Mouse (Mus musculus) testis, adult 2 months (tissue): ENCODE data around the gene Plpp7. TPM values are rescaled to one million over a fixed set of nuclear protein-coding genes. Genes with fewer than 3 reads are reported as not detected.

ENCODE experiments used
- H3K27ac ChIP-seq: fragments of 200-500 bp; 2 replicates; pipeline ENCODE4 v1.5.1; 2012; ENCODE audit warnings: low read depth, low read length; ENCODE audit not compliant: control insufficient read depth, insufficient read depth
- H3K27me3 ChIP-seq: fragments of 200-500 bp; 2 replicates; pipeline ENCODE4 v1.6.1; 2012; ENCODE audit warnings: mild to moderate bottlenecking, low read length, moderate library complexity; ENCODE audit not compliant: control insufficient read depth, insufficient read depth
- H3K36me3 ChIP-seq: fragments of 200-500 bp; 2 replicates; pipeline ENCODE4 v1.6.1; 2012; ENCODE audit warnings: mild to moderate bottlenecking, low read length; ENCODE audit not compliant: control insufficient read depth, insufficient read depth
- H3K4me1 ChIP-seq: fragments of 200-500 bp; 2 replicates; pipeline ENCODE4 v1.6.1; 2012; ENCODE audit warnings: low read length; ENCODE audit not compliant: control insufficient read depth, insufficient read depth
- H3K4me3 ChIP-seq: fragments of 200-500 bp; 2 replicates; pipeline ENCODE4 v1.5.1; 2012; ENCODE audit warnings: low read depth, mild to moderate bottlenecking, low read length, moderate library complexity, mixed read lengths; ENCODE audit not compliant: control insufficient read depth
- CTCF ChIP-seq: fragments of 200-500 bp; IDR thresholded peaks from 2 replicates; pipeline ENCODE4 v1.5.1; 2012; ENCODE audit warnings: low read depth, mild to moderate bottlenecking, inconsistent platforms, low read length, moderate library complexity; ENCODE audit not compliant: control insufficient read depth, insufficient read depth, insufficient replicate concordance
- POLR2A ChIP-seq: fragments of 200-500 bp; IDR thresholded peaks from 2 replicates; pipeline ENCODE4 v1.6.1; 2012; ENCODE audit warnings: low read depth, mild to moderate bottlenecking, inconsistent platforms, low read length, moderate library complexity; ENCODE audit not compliant: control insufficient read depth
- polyA plus RNA-seq: library from polyadenylated mRNA; depleted of rRNA; stranded (reverse); fragments of >200 nt; gene quantifications from 2 replicates; pipeline ENCODE4 v1.2.3, GENCODE M21; 2012; rRNA removed

The Plpp7 gene
- polyA plus RNA-seq: 4.6 and 4.7 TPM in 2 replicates

DNA sequence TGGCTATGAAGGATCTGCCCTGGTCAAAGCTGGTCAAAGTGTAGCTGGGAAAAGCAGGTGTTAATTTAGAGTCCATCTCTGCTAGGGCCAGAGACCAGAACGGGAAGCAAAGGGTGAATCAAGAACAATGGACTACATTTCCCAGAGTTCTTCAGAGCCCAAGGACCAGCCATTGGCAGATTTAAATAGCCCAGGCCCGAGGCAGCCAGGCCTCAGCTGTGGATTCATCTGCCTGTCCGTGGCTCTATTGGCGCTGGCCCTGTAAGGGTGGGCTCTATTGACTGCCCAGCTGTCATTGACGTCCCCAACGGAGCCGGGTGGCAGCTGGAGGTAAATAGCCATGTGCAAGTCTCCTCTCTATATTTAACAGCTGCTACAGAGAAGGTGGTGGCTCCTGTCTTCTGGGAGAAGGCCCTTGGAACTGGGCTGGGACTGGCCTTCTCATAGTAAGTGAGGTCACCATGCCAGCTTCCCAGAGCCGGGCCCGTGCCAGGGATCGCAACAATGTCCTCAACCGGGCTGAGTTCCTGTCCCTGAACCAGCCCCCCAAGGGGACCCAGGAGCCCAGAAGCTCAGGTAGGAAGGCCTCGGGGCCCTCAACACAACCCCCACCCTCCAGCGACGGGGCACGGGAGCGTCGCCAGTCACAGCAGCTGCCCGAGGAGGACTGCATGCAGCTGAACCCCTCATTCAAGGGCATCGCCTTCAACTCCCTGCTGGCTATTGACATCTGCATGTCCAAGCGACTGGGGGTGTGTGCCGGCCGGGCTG, at the start of gene Plpp7:
Gene Plpp7 (plus strand): TSS at position 178 of the 771 bp plus-strand sequence.
- no peak for TF ChIP-seq CTCF
- TF ChIP-seq POLR2A: 0 out of 2 replicates have a peak, but pooled peaks have one; percentile 41
- peak within 1 kb of the TSS; percentile 17 for H3K4me3 ChIP-seq
- no peaks in the 10 kb centered on the region for H3K36me3 ChIP-seq
- no peaks in the 10 kb centered on the region for H3K27me3 ChIP-seq
- H3K4me1 ChIP-seq: peaks cover 8% of the 10 kb centered on the region
- H3K27ac ChIP-seq: 0 out of 2 replicates have a peak within 1 kb of the TSS, but pooled peaks have one; percentile 15

DNA sequence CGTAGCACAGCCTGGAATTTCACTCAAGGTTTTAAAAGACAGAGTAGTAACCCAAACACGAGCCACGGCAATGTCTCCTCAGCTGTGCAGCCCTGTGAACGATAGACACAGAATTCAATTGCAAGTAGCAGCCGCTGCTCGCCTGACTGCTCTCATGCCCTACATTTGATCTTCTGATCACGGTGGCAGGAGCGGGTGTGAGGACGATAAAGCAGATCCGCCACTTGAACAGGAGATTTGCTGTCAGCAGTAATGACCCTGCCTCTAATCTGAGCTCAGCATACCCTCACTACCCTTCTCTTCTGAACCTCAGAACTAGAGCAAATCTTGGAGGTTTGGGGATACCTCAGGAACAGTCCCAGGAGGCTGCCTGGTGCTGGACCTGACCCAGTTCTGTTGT, 49.3 kb upstream of the Plpp7 start:
- no peak overlapping the region for H3K27ac ChIP-seq
- no peaks in the 10 kb centered on the region for H3K27me3 ChIP-seq
- no peaks in the 10 kb centered on the region for H3K4me1 ChIP-seq
- H3K36me3 ChIP-seq: peaks cover 1% of the 10 kb centered on the region
- no peak for TF ChIP-seq POLR2A
- no peak for TF ChIP-seq CTCF
- no peak overlapping the region for H3K4me3 ChIP-seq

DNA sequence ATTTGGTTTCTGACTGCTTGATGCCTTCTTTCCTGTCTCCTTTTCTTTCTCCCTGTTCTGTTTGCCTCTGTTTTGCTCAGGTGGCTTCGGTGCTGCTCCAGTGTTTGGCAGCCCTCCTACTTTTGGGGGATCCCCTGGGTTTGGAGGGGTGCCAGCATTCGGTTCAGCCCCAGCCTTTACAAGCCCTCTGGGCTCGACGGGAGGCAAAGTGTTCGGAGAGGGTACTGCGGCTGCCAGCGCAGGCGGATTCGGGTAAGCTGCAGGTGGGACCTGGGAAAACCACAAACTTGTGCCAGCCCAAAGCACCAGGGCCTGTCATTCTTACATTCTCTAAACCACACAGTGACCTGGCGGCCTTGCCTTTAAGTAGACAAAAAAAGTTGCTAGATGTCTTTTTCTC, 48.0 kb upstream of the Plpp7 start:
- Histone ChIP-seq H3K36me3 (peaks cover 1% of the 10 kb centered on the region), H3K4me3 (no peak overlapping the region), H3K27me3 (no peaks in the 10 kb centered on the region), H3K27ac (no peak overlapping the region), H3K4me1 (no peaks in the 10 kb centered on the region)
- TF ChIP-seq CTCF: no peak
- TF ChIP-seq POLR2A: no peak

DNA sequence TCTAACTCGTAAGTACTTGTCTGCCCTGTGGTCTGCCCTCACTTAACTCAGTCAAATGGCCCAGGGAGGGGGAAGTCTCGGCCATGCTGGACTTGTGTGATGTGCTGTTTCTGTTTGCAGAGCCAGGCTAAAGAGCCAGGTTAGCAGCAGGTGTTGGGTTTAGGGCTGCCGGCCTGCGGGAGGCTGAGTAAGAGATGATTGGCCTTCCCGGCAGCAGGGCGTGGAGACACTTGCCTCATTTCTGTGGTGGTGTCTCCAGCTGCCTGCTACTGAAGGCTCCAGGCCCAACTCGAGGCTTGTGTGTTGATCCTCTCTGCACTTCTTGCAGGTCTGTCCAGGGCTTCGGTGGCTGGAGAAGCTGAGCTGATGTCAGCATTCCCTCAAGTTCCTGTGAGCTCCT, 43.5 kb upstream of the Plpp7 start:
- no peak overlapping the region for H3K27ac ChIP-seq
- TF ChIP-seq CTCF (no peak), POLR2A (no peak)
- H3K27me3 ChIP-seq: no peaks in the 10 kb centered on the region
- no peaks in the 10 kb centered on the region; the same call in 1 of the 2 replicates for H3K36me3 ChIP-seq
- H3K4me3 ChIP-seq: no peak overlapping the region
- H3K4me1 ChIP-seq: no peaks in the 10 kb centered on the region

DNA sequence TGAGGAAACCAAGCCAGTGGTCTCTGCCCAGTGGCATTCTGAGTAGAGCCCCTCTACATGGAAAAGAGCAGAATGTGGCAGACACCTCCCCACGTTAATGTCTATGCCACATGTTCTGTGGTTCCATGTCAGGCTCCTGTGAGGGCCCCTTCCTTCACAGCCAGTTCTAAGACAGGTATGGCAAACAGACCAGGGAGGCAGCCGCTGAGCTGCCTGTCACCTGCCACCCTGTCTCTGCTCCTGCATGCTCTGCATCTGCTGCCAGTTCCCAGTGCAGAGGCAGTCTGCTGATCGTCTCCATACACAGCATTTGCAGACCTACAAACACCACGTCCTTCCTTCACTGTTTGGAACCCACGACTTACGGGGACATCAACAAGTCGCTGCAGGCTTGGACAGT, 42.9 kb upstream of the Plpp7 start:
- H3K4me3 ChIP-seq: no peak overlapping the region
- H3K4me1 ChIP-seq: no peaks in the 10 kb centered on the region
- H3K36me3 ChIP-seq: no peaks in the 10 kb centered on the region; the same call in 1 of the 2 replicates
- TF ChIP-seq CTCF (no peak), POLR2A (no peak)
- H3K27ac ChIP-seq: no peak overlapping the region
- no peaks in the 10 kb centered on the region for H3K27me3 ChIP-seq

DNA sequence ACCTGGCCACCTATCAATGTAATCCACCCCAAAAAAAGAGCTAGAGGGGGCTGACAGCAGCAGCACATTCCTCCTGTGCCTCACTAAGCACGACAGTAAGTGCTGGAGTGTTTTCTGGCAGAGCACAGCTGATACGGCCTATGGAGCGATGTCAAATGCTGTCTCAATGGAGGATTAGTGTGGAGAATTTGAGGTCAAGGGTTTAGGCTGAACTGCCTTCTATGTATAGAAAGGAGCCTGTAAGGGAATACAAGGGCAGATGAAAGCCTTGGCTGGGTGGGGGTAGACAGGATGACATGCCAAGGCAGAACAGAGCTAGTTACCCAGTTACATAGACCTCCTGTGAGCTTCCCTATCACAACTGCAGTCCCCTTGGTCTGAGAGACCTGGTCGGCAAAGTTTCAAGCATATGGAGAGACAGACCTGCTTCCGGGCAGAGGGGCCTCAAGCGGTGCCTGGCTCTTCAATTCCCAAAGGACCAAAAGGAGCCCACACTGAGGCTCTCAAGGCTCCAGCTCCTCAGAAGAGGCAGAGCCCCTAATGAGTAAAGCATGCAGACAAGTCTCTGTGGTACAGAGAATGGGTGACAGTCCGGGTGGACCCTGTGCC, 39.9 kb upstream of the Plpp7 start:
- no peaks in the 10 kb centered on the region for H3K36me3 ChIP-seq
- H3K4me3 ChIP-seq: no peak overlapping the region
- no peaks in the 10 kb centered on the region for H3K4me1 ChIP-seq
- H3K27ac ChIP-seq: no peak overlapping the region
- TF ChIP-seq POLR2A: no peak
- no peak for TF ChIP-seq CTCF
- H3K27me3 ChIP-seq: no peaks in the 10 kb centered on the region

DNA sequence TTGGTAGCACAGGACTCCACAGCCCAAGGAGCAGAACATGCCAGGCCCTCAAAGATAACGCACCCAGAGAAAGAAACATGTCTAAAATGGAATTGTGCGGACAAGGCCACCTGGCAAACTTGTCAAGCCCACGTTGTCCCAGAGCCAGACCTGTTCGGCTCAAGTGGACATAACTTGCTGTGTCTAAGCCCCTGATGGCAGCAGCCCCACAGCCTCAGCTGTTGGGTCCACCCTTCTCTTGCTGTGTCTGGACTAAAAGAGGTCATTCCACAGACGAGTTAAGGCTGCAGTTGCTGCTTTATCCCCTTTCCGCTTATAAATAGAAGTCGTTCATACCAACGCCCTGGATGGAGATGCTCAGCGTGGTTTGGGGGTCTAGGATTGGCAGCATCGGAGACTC, 38.8 kb upstream of the Plpp7 start:
- Histone ChIP-seq H3K27ac (no peak overlapping the region), H3K36me3 (no peaks in the 10 kb centered on the region), H3K4me3 (no peak overlapping the region), H3K4me1 (no peaks in the 10 kb centered on the region), H3K27me3 (no peaks in the 10 kb centered on the region)
- TF ChIP-seq CTCF (no peak), POLR2A (no peak)
